ENCODE assay signal across 9 mouse cellular contexts in genomic region chr3:129338296-129339091, GRCm38 (mm10). TPM values are rescaled to one million over a fixed set of nuclear protein-coding genes. Genes with fewer than 3 reads are reported as not detected.
DNase-seq lines count a peak whose midpoint lies in the region; ATAC-seq and TF ChIP-seq lines count a peak whose summit lies in the region.
"Had no signal": no experiment of that assay in that cellular context is flagged by ENCODE, and none has a peak within 500 bp of the region (broad histone marks: within the 10 kb centered on the region; RNA-seq: fewer than 3 reads in every experiment).

No protein-coding gene starts in this region.

- peak; percentile 20 to 39 for DNase-seq in adrenal gland, adult (ENCODE audit: inconsistent age in 2 of 2, low spot score in 1 of 2)
- DNase-seq in adrenal gland, postnatal 25 days = no peak
- peak; percentile 75 for DNase-seq in lung, embryonic 14.5 days
- no peak for DNase-seq in lung, adult 18-20 months
- no peak for DNase-seq in cerebellum, postnatal 4 days (ENCODE audit: low spot score in 2 of 2)
- no peak for DNase-seq in left cerebral cortex, postnatal 14 days (ENCODE audit: low spot score in 2 of 2)
- DNase-seq: left cerebral cortex, postnatal 4 days had no signal

- no peak overlapping the region for H3K4me3 ChIP-seq in lung, embryonic 14.5 days (ENCODE audit: low read depth, low read length)
- no peak overlapping the region for H3K4me3 ChIP-seq in heart, embryonic 14.5 days (ENCODE audit: control insufficient read depth in 1 of 2, insufficient read depth in 1 of 2, low read depth in 1 of 2, low read length in 2 of 2)

- H3K4me1 ChIP-seq in lung, embryonic 14.5 days (ENCODE audit: insufficient read depth) = peaks cover 17% of the 10 kb centered on the region
- peaks cover 9 to 17% of the 10 kb centered on the region in 2 experiments for H3K4me1 ChIP-seq in heart, embryonic 14.5 days (ENCODE audit: control insufficient read depth in 2 of 2, insufficient read depth in 2 of 2, low read length in 2 of 2)

- WGBS in lung, embryonic 14.5 days = 10% methylated on average over 14 of the region's 14 CpGs
- WGBS in heart, embryonic 14.5 days = 17% methylated on average over 14 of the region's 14 CpGs

- intact Hi-C loops in left cerebral cortex, postnatal 14 days (cut with DNase I) = no loop called here

- peak overlapping the region; percentile 21; the same call in 1 of the 2 replicates for H3K27ac ChIP-seq in lung, embryonic 14.5 days (ENCODE audit: low read depth)
- H3K27ac ChIP-seq in heart, embryonic 14.5 days (replicated peaks in 1 of 2; ENCODE audit: control insufficient read depth in 1 of 2, insufficient read depth in 1 of 2, low read depth in 2 of 2, low read length in 2 of 2) = no peak overlapping the region; a peak in 1 of 4 replicates

- peak overlapping the region; percentile 45 for H3K4me2 ChIP-seq in lung, embryonic 14.5 days
- peak overlapping the region; percentile 37 for H3K4me2 ChIP-seq in heart, embryonic 14.5 days (ENCODE audit: low read length)

- peak; percentile 64 for ATAC-seq in lung, embryonic 14.5 days (ENCODE audit: insufficient read depth)
- ATAC-seq in heart, embryonic 14.5 days (ENCODE audit: insufficient number of reproducible peaks, insufficient read depth, low FRiP score, low read depth) = no peak
- peak; percentile 88 for ATAC-seq in megakaryocyte, adult 5-6 weeks (ENCODE audit: poor library complexity, severe bottlenecking)

- no peaks in the 10 kb centered on the region for H3K36me3 ChIP-seq in lung, embryonic 14.5 days (ENCODE audit: insufficient read depth)
- no peaks in the 10 kb centered on the region for H3K36me3 ChIP-seq in heart, embryonic 14.5 days (ENCODE audit: control insufficient read depth, insufficient read depth, low read length)

- TF ChIP-seq CTCF in lung, embryonic 14.5 days (IDR thresholded peaks at IDR 0.05; ENCODE audit: low read depth) = no peak

- H3K27me3 ChIP-seq in lung, embryonic 14.5 days (ENCODE audit: insufficient read depth, low read length) = no peaks in the 10 kb centered on the region
- no peaks in the 10 kb centered on the region for H3K27me3 ChIP-seq in heart, embryonic 14.5 days (ENCODE audit: control insufficient read depth, insufficient read depth, low read length)

- H3K9ac ChIP-seq in lung, embryonic 14.5 days = no peak overlapping the region
- no peak overlapping the region for H3K9ac ChIP-seq in heart, embryonic 14.5 days (ENCODE audit: low read length)

- H3K9me3 ChIP-seq in lung, embryonic 14.5 days (ENCODE audit: low read depth, low read length) = no peaks in the 10 kb centered on the region
- 0 out of 2 replicates have a peak, but pooled peaks cover 5% of the 10 kb centered on the region for H3K9me3 ChIP-seq in heart, embryonic 14.5 days (ENCODE audit: control insufficient read depth, low read length)

RNA-seq across cellular contexts. Expression of gene Enpep, which starts 6.0 kb away (rescaled TPM):
- 10.9 and 11.7 TPM in 2 replicates for total RNA-seq in adrenal gland, postnatal 25 days (2021)
- 47.4 and 47.8 TPM in 2 replicates for polyA plus RNA-seq in lung, embryonic 14.5 days (2014; fragmentation: Nextera tagmentation; extraction: Ambion mirVana)
- 18.5 and 20.2 TPM in 2 replicates for polyA plus RNA-seq in heart, embryonic 14.5 days (2014; fragmentation: Nextera tagmentation; extraction: Ambion mirVana)
- total RNA-seq in megakaryocyte, adult 5-6 weeks (2015) = not detected in 2 replicates
- total RNA-seq in megakaryocyte, adult 5-6 weeks (2017) = not detected in 2 replicates
- total RNA-seq in left cerebral cortex, postnatal 14 days (2021) = 1 to 10 TPM; 1.8 to 2.0 TPM

Comparison
In these comparisons a context has a peak if more than half of its experiments do, and no peak if none do; other contexts are left out.
1. DNase-seq: peak in adrenal gland, adult (2 of 2) and lung, embryonic 14.5 days (single experiment); none in adrenal gland, postnatal 25 days (single experiment), lung, adult 18-20 months (0 of 2), cerebellum, postnatal 4 days (0 of 2) and left cerebral cortex, postnatal 14 days (0 of 2).